Mouse (Mus musculus) neural tube, embryonic 14.5 days (tissue): ENCODE data around the gene Ccdc142. TPM values are rescaled to one million over a fixed set of nuclear protein-coding genes. Genes with fewer than 3 reads are reported as not detected.
A peak's percentile ranks its signal among the peaks of the same experiment; 100 is the strongest.

Source experiments
- ATAC-seq: fragments of 200-750 bp; cut with Nextera tagmentation; 2 replicates; pipeline ENCODE4 v1.8.0; 2017; ENCODE audit warnings: low read depth, mild to moderate bottlenecking, moderate TSS enrichment, moderate library complexity
- H3K27ac ChIP-seq: fragments of 300-500 bp; sonication (generic); 2 replicates; pipeline ENCODE4 v1.5.1; 2014; ENCODE audit warnings: low read depth, mild to moderate bottlenecking, control low read depth, low read length, moderate library complexity, mixed read lengths
- H3K27me3 ChIP-seq: fragments of 300-500 bp; sonication (generic); 2 replicates; pipeline ENCODE4 v1.6.1; 2014; ENCODE audit warnings: low read length; ENCODE audit not compliant: control insufficient read depth, insufficient read depth
- H3K36me3 ChIP-seq: fragments of 300-500 bp; sonication (generic); 2 replicates; pipeline ENCODE4 v1.6.1; 2014; ENCODE audit warnings: low read length, mixed read lengths; ENCODE audit not compliant: control insufficient read depth, insufficient read depth
- H3K4me1 ChIP-seq: fragments of 300-500 bp; sonication (generic); 2 replicates; pipeline ENCODE4 v1.6.1; 2014; ENCODE audit warnings: low read length; ENCODE audit not compliant: control insufficient read depth, insufficient read depth
- H3K4me2 ChIP-seq: fragments of 300-500 bp; sonication (generic); 2 replicates; pipeline ENCODE4 v1.6.1; 2014; ENCODE audit warnings: mild to moderate bottlenecking, low read depth, low read length, control low read depth
- H3K4me3 ChIP-seq: fragments of 300-500 bp; sonication (generic); 2 replicates; pipeline ENCODE4 v1.5.1; 2014; ENCODE audit warnings: low read depth, low read length, control low read depth, mixed read lengths
- H3K9ac ChIP-seq: fragments of 300-500 bp; sonication (generic); replicated peaks from 2 replicates; pipeline ENCODE4 v1.6.1; 2014; ENCODE audit warnings: low read depth, mild to moderate bottlenecking, control low read depth, low read length, mixed read lengths
- H3K9me3 ChIP-seq: fragments of 300-500 bp; sonication (generic); 2 replicates; pipeline ENCODE4 v1.6.1; 2016; ENCODE audit warnings: low read length; ENCODE audit not compliant: control insufficient read depth
- WGBS: fragments of 180-500 bp; shearing (Covaris S2); extraction: QIAGEN DNeasy Blood & Tissue Kit; methylation state at CpG from one replicate; pipeline ENCODE4 v1.1.7; 2014; 5-methylcytosine and 5-hydroxymethylcytosine counted together
- polyA plus RNA-seq: library from polyadenylated mRNA; unstranded; fragments of >200 nt; fragmentation: Nextera tagmentation; extraction: Ambion mirVana; gene quantifications from 2 replicates; pipeline ENCODE4 v1.2.1, GENCODE M21; 2014

Ccdc142 gene
- polyA plus RNA-seq, 1 experiment from 2014 or later = 6.3 TPM

GRCm38 (mm10) chr6:83078324-83078858 lies 23.0 kb upstream of the Ccdc142 start:
- Histone ChIP-seq H3K36me3 (peaks cover 10% of the 10 kb centered on the region; the same call in 1 of the 2 replicates), H3K27me3 (peaks cover 17% of the 10 kb centered on the region)
- under 1% methylated on average over 46 of the region's 46 CpGs for WGBS

GRCm38 (mm10) chr6:83080210-83080609 lies 21.2 kb upstream of the Ccdc142 start:
- ATAC-seq = no peak
- 99% methylated on average over 5 of the region's 5 CpGs for WGBS
- H3K27ac ChIP-seq = no peak overlapping the region
- H3K9ac ChIP-seq = no peak overlapping the region
- H3K4me3 ChIP-seq = no peak overlapping the region
- no peak overlapping the region for H3K4me2 ChIP-seq
- peaks cover 14% of the 10 kb centered on the region for H3K4me1 ChIP-seq
- H3K27me3 ChIP-seq = peaks cover 18% of the 10 kb centered on the region
- peaks cover 10% of the 10 kb centered on the region; the same call in 1 of the 2 replicates for H3K36me3 ChIP-seq
- no peaks in the 10 kb centered on the region for H3K9me3 ChIP-seq

More at GRCm38 (mm10) chr6:83078324-83078858, 23.0 kb upstream of the Ccdc142 start:
- Histone ChIP-seq H3K4me3 (peak overlapping the region; percentile 76), H3K4me2 (peak overlapping the region; percentile 96), H3K27ac (peak overlapping the region; percentile 86), H3K4me1 (peaks cover 14% of the 10 kb centered on the region), H3K9ac (peak overlapping the region; percentile 62), H3K9me3 (no peaks in the 10 kb centered on the region)
- ATAC-seq = peak; percentile 93

GRCm38 (mm10) chr6:83083497-83083896 lies 17.9 kb upstream of the Ccdc142 start:
- H3K9me3 ChIP-seq = no peaks in the 10 kb centered on the region
- no peak overlapping the region for H3K9ac ChIP-seq
- H3K27ac ChIP-seq = no peak overlapping the region
- peaks cover 35% of the 10 kb centered on the region for H3K27me3 ChIP-seq
- WGBS = 16% methylated on average over 5 of the region's 5 CpGs
- peaks cover 10% of the 10 kb centered on the region; the same call in 1 of the 2 replicates for H3K36me3 ChIP-seq
- H3K4me2 ChIP-seq = no peak overlapping the region
- H3K4me3 ChIP-seq = no peak overlapping the region
- peaks cover 8% of the 10 kb centered on the region for H3K4me1 ChIP-seq
- ATAC-seq = no peak

GRCm38 (mm10) chr6:83084477-83084876 lies 16.9 kb upstream of the Ccdc142 start:
- Histone ChIP-seq H3K4me2 (no peak overlapping the region), H3K4me1 (peaks cover 4% of the 10 kb centered on the region), H3K27ac (no peak overlapping the region), H3K36me3 (peaks cover 10% of the 10 kb centered on the region; the same call in 1 of the 2 replicates), H3K27me3 (peaks cover 42% of the 10 kb centered on the region), H3K9me3 (no peaks in the 10 kb centered on the region), H3K4me3 (no peak overlapping the region), H3K9ac (no peak overlapping the region)
- 7% methylated on average over 6 of the region's 6 CpGs for WGBS
- no peak for ATAC-seq

- Histone ChIP-seq H3K4me2 (no peak within 1 kb of the TSS), H3K4me3 (no peak within 1 kb of the TSS), H3K9ac (no peak within 1 kb of the TSS), H3K9me3 (no peaks in the 10 kb centered on the region), H3K27ac (no peak within 1 kb of the TSS), H3K4me1 (no peaks in the 10 kb centered on the region), H3K27me3 (peaks cover 47% of the 10 kb centered on the region), H3K36me3 (no peaks in the 10 kb centered on the region)
- 1% methylated on average over 35 of the region's 42 CpGs for WGBS
- ATAC-seq = no peak
These were observed 15.0 kb upstream of the Ccdc142 start, which contains the start of gene Lbx2 for GRCm38 (mm10) chr6:83086121-83087035. Lbx2 (plus strand) TSS chr6:83086367.

GRCm38 (mm10) chr6:83087205-83087925 lies 14.0 kb upstream of the Ccdc142 start:
- Histone ChIP-seq H3K4me1 (no peaks in the 10 kb centered on the region), H3K36me3 (no peaks in the 10 kb centered on the region), H3K4me2 (peak overlapping the region; percentile 22; the same call in 1 of the 2 replicates), H3K27ac (no peak overlapping the region), H3K27me3 (peaks cover 47% of the 10 kb centered on the region), H3K4me3 (peak overlapping the region; percentile 7; the same call in 1 of the 2 replicates), H3K9me3 (no peaks in the 10 kb centered on the region), H3K9ac (no peak overlapping the region)
- ATAC-seq = no peak
- WGBS = 2% methylated on average over 47 of the region's 47 CpGs

GRCm38 (mm10) chr6:83087926-83088260 lies 13.5 kb upstream of the Ccdc142 start:
- no peak overlapping the region for H3K9ac ChIP-seq
- WGBS = 8% methylated on average over 9 of the region's 9 CpGs
- peak overlapping the region; percentile 7; the same call in 1 of the 2 replicates for H3K4me3 ChIP-seq
- no peaks in the 10 kb centered on the region for H3K36me3 ChIP-seq
- no peak overlapping the region for H3K27ac ChIP-seq
- H3K4me2 ChIP-seq = peak overlapping the region; percentile 22; the same call in 1 of the 2 replicates
- no peak for ATAC-seq
- H3K9me3 ChIP-seq = no peaks in the 10 kb centered on the region
- H3K27me3 ChIP-seq = peaks cover 47% of the 10 kb centered on the region
- H3K4me1 ChIP-seq = no peaks in the 10 kb centered on the region

- no peak overlapping the region for H3K27ac ChIP-seq
- H3K9ac ChIP-seq = no peak overlapping the region
- H3K27me3 ChIP-seq = peaks cover 19% of the 10 kb centered on the region
- H3K4me2 ChIP-seq = no peak overlapping the region
- no peak for ATAC-seq
- no peaks in the 10 kb centered on the region for H3K36me3 ChIP-seq
- H3K4me1 ChIP-seq = no peaks in the 10 kb centered on the region
- WGBS = 41% methylated on average over 6 of the region's 6 CpGs
- H3K9me3 ChIP-seq = no peaks in the 10 kb centered on the region
- no peak overlapping the region for H3K4me3 ChIP-seq
These were observed 8.8 kb upstream of the Ccdc142 start for GRCm38 (mm10) chr6:83092416-83093127.
